Mouse (Mus musculus): ENCODE results near the gene Sis.

The Sis gene

GRCm38 (mm10) chr3:72967675-72968074 lies at the start of gene Sis:
Gene Sis (minus strand): TSS chr3:72967863.
- DNase-seq, result no peak

GRCm38 (mm10) chr3:73006045-73006444 lies 38.4 kb upstream of the Sis start:
- no peak for DNase-seq

- DNase-seq, result no peak
Observed at GRCm38 (mm10) chr3:73002933-73003696, 35.5 kb upstream of the Sis start.

- DNase-seq, result no peak
Observed at GRCm38 (mm10) chr3:72997517-72997916, 29.9 kb upstream of the Sis start.

GRCm38 (mm10) chr3:72990992-72991391 lies 23.3 kb upstream of the Sis start:
- DNase-seq, result no peak

GRCm38 (mm10) chr3:72976602-72977001 lies 8.9 kb upstream of the Sis start:
- no peak for DNase-seq

- no peak for DNase-seq
Observed at GRCm38 (mm10) chr3:72918919-72919526, 48.6 kb downstream of the Sis start.

- DNase-seq, result no peak
Observed at GRCm38 (mm10) chr3:72882501-72882900, 85.2 kb downstream of the Sis start.

GRCm38 (mm10) chr3:72868141-72868540 lies 99.5 kb downstream of the Sis start:
- DNase-seq, result no peak

GRCm38 (mm10) chr3:72858738-72859137 lies 108.9 kb downstream of the Sis start:
- no peak for DNase-seq

GRCm38 (mm10) chr3:72855405-72855804 lies 112.3 kb downstream of the Sis start:
- no peak for DNase-seq

- DNase-seq, result no peak
Observed at GRCm38 (mm10) chr3:72840641-72841040, 127.0 kb downstream of the Sis start.
